10 mouse cellular contexts compared by ENCODE assay signal in the genomic region with DNA sequence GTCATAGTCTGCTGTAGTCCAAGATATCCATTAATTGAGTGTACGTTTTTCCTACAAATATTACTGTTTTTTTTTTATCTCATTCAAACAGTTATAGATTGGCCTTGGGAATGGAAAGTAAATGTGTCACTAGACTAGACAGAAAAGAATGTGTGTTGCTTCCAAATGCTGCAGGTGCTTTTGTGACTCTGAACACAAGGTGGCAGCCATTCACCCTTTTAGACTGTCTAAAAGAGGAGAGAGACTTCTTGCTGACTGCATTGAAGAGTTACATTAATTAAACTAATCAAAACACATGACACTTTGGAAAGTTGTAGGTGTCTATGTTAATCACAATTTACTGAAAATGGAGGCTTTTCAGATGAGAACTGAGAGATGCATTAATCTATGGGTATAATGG.
DNase-seq lines count a peak whose midpoint lies in the region; ATAC-seq lines count a peak whose summit lies in the region.
"Had no signal": no experiment of that assay in that cellular context is flagged by ENCODE, and none has a peak within 500 bp of the region (broad histone marks: within the 10 kb centered on the region; RNA-seq: fewer than 3 reads in every experiment).

No protein-coding gene starts in this region.

- H3K36me3 ChIP-seq in forebrain, embryonic 14.5 days (ENCODE audit: control insufficient read depth, insufficient read depth, low read length): no peaks in the 10 kb centered on the region
- no peaks in the 10 kb centered on the region for H3K36me3 ChIP-seq in forebrain, embryonic 16.5 days (ENCODE audit: control insufficient read depth, insufficient read depth)
- H3K36me3 ChIP-seq: heart, embryonic 15.5 days had no signal

- no peak overlapping the region for H3K9ac ChIP-seq in forebrain, embryonic 14.5 days (ENCODE audit: low read length)
- H3K9ac ChIP-seq in forebrain, embryonic 16.5 days (replicated peaks; ENCODE audit: low read depth, low read length): no peak overlapping the region
- H3K9ac ChIP-seq: heart, embryonic 15.5 days had no signal

- peak; percentile 49 for DNase-seq in forebrain, embryonic 14.5 days (ENCODE audit: low spot score)
- peak; percentile 7 for DNase-seq in ovary, postnatal 14 days (ENCODE audit: low spot score)
- DNase-seq in ovary, postnatal 10 days (ENCODE audit: low spot score): no peak
- peak; percentile 1 for DNase-seq in c-Kit-positive CD71-positive TER-119-negative erythroid progenitor cells, embryonic 14.5 days (ENCODE audit: low read depth)
- DNase-seq in kidney, postnatal 36 days: peak; percentile 38 to 70
- DNase-seq in yolk sac, embryonic 10.5 days (ENCODE audit: low spot score): no peak

- H3K9me3 ChIP-seq in forebrain, embryonic 14.5 days (replicated peaks; ENCODE audit: control insufficient read depth, low read length): no peaks in the 10 kb centered on the region
- no peaks in the 10 kb centered on the region for H3K9me3 ChIP-seq in forebrain, embryonic 16.5 days (ENCODE audit: control insufficient read depth, low read length)
- H3K9me3 ChIP-seq: heart, embryonic 15.5 days had no signal

- no peaks in the 10 kb centered on the region for H3K27me3 ChIP-seq in forebrain, embryonic 14.5 days (replicated peaks; ENCODE audit: control insufficient read depth, insufficient read depth, low read length)
- no peaks in the 10 kb centered on the region for H3K27me3 ChIP-seq in forebrain, embryonic 16.5 days (replicated peaks; ENCODE audit: control insufficient read depth, insufficient read depth, low read length)
- H3K27me3 ChIP-seq: heart, embryonic 15.5 days had no signal

- H3K4me3 ChIP-seq in forebrain, embryonic 14.5 days (ENCODE audit: low read depth, low read length): no peak overlapping the region
- H3K4me3 ChIP-seq in forebrain, embryonic 16.5 days (replicated peaks; ENCODE audit: low read length): no peak overlapping the region
- H3K4me3 ChIP-seq: heart, embryonic 15.5 days; myocyte had no signal

- 83% methylated on average over 1 of the region's 1 CpGs for WGBS in forebrain, embryonic 14.5 days
- 73% methylated on average over 1 of the region's 1 CpGs for WGBS in forebrain, embryonic 16.5 days

- H3K27ac ChIP-seq in forebrain, embryonic 14.5 days (ENCODE audit: low read depth, low read length): no peak overlapping the region
- H3K27ac ChIP-seq in forebrain, embryonic 16.5 days (ENCODE audit: low read length): no peak overlapping the region
- H3K27ac ChIP-seq: heart, embryonic 15.5 days had no signal

- H3K4me2 ChIP-seq in forebrain, embryonic 14.5 days (ENCODE audit: low read length): no peak overlapping the region
- H3K4me2 ChIP-seq in forebrain, embryonic 16.5 days (ENCODE audit: low read length): no peak overlapping the region
- H3K4me2 ChIP-seq: heart, embryonic 15.5 days had no signal

- H3K4me1 ChIP-seq in forebrain, embryonic 14.5 days (ENCODE audit: control insufficient read depth, insufficient read depth, low read length): no peaks in the 10 kb centered on the region
- H3K4me1 ChIP-seq in forebrain, embryonic 16.5 days (replicated peaks; ENCODE audit: control insufficient read depth, insufficient read depth, low read length): no peaks in the 10 kb centered on the region
- H3K4me1 ChIP-seq: heart, embryonic 15.5 days had no signal

- no peak for ATAC-seq in forebrain, embryonic 14.5 days
- ATAC-seq in forebrain, embryonic 16.5 days: no peak
- ATAC-seq in megakaryocyte progenitor cell, adult 5-6 weeks (replicated peaks; ENCODE audit: poor library complexity): peak; percentile 89

Comparison
In these comparisons a context has a peak if more than half of its experiments do, and no peak if none do; other contexts are left out.
1. DNase-seq: peak in forebrain, embryonic 14.5 days (single experiment), ovary, postnatal 14 days (single experiment), c-Kit-positive CD71-positive TER-119-negative erythroid progenitor cells, embryonic 14.5 days (single experiment) and kidney, postnatal 36 days (2 of 2); none in ovary, postnatal 10 days (single experiment) and yolk sac, embryonic 10.5 days (single experiment).